Mouse (Mus musculus): Measurements from ENCODE around the gene Satb2.

Gene Satb2

DNA sequence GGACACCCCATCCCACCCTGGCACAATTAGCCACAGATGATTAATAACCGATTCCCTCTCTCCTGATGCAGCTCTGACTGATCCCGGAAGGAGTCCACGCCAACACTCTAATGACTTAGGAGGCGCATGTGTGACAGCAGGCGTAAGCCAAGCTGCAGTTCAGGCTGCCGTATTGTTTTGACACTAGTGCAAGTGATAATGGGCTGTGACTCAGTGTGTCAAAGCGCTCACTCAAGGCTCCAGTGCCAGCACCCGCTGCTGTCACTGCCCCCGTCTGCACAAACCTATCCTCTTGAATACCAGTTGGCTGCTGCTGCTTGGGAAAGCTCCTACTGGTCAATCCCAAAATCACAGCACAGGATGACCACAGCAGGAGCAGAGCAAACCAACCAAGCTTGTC lies 49.7 kb downstream of the Satb2 start:
- no peak for DNase-seq

DNA sequence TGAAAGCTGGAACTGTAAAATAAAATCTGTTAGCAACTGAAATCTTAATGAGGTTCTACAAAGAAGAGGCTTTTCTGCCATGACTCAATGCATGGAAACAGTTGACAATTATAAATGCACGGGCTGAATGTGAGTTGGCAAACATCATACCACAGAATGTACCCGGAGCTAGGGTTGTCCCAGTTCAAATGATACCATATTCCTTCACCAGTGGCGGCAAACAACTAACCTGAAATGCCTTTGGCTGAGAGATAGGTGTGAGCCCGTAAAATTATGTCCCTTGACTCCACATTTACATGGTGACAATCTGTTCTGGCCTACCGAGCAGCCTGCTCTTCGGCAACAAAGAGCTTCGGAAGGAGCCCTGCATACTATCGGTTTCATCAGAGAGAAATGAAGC lies 58.0 kb downstream of the Satb2 start:
- no peak for DNase-seq

DNA sequence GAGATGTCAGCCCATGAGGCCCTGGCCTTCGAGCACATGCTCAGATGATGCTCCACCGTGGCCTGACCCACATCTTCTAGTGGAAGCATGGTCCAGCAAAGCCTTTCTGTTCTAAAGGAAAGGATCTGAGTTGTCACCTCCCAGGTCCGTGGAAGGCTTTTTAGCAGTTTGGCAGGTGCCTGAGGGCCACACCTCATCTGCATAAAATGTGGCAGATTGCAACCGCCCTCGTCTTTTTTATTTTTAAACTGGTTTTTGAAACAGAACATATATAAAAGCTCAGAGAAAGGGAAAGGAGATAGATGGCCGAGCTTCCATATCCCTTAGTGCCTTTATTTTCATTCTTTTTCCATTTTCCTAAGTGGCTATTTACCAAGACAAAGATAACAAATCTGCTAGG lies 64.2 kb downstream of the Satb2 start:
- no peak for DNase-seq

- DNase-seq: no peak
These were observed 77.7 kb downstream of the Satb2 start for GRCm38 (mm10) chr1:56900706-56901287.

- no peak for DNase-seq
These were observed 78.3 kb downstream of the Satb2 start for GRCm38 (mm10) chr1:56900187-56900586.

GRCm38 (mm10) chr1:56898606-56899396 lies 79.6 kb downstream of the Satb2 start:
- DNase-seq: peak; percentile 22

DNA sequence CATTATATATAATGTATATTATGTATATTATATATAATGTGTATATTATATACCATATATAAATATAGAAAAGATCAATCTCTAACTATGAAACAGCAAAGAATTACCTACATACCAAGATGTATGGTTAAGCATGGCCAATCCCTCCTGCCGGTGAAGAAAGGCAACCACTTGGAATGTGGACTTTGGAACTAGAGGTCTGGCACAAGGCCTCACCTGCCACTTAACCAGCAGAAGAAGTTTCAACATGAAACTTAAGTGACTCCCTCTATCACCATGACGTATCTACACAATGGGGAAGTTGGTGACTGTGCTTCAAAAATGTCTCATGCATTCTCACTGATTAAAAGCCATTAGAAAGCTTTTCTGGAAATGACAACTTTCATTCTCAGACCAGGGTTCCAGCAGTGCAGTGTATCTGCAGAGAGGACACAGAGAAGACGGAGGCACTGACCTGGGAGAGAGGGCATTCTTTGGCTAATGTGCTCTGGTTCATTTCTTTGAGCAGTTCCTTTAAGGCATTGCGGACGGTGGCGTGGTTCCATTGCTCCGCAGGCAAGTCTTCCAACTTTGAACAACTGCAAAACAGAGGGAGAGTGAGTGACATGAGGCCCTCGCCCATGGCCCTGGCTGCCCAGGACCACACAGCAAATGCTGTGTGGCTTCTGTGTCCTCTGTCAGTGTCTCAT lies 80.8 kb downstream of the Satb2 start:
- peak; percentile 34 for DNase-seq

DNA sequence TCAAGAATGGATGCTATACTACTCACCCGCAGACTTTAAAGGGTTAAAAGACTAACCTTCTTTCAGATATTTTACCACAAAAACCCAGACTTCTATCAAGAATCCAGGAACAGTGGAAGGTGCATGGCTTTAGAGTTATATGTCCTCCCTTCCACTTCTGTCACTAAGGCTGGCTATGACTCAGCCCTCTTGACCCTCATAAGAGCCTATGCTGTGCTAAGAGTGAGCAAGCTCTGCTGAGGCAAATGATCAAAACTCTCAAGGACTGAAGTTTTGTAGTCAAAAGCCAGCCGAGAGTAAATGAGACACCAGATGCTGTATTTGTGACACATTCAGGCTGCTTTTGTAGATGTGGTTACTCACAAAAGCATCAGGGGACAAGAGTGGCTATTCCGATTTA lies 81.8 kb downstream of the Satb2 start:
- DNase-seq: no peak

GRCm38 (mm10) chr1:56892766-56893165 lies 85.7 kb downstream of the Satb2 start:
- no peak for DNase-seq

DNA sequence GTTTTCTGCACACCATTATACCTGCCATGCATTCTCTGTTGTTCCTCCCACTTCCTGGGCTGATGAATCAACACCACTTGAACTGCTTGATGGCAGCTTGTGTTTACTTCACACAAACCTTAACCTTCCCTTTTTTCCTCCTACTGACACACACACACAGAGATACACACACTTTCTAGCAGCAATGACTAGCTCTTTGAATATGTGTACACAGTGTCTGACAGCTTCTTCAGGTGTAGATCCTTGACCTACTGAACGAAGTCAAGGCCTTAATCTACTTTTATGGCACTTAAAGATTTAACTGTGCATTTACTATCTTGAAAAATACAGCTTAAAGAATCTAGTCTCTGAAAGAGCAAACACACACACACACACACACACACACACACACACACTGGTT lies 89.5 kb downstream of the Satb2 start:
- DNase-seq: no peak

- DNase-seq: no peak
These were observed 90.9 kb downstream of the Satb2 start for GRCm38 (mm10) chr1:56887524-56887923.

DNA sequence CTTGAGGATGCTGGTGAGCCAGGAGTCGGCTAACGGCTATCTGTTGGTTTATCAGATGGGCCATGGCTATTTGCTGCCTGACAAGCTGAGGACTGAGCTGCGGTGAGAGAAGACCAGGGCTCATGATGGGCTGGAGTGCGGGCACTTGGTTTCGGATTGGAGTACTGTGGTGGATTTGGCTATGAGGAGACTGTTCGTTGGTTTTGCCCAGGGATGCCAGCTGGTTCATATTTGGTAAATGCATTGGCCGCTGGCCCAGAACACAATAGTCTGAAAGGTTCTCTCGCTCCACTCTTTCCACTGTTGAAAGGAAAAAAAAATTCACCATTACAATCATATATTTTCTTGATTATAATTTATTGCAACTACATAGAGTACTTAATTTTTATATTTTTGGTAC lies 107.0 kb downstream of the Satb2 start:
- no peak for DNase-seq

- DNase-seq: no peak
These were observed 113.2 kb downstream of the Satb2 start for GRCm38 (mm10) chr1:56865246-56865645.

GRCm38 (mm10) chr1:56862799-56863198 lies 115.7 kb downstream of the Satb2 start:
- no peak for DNase-seq

DNA sequence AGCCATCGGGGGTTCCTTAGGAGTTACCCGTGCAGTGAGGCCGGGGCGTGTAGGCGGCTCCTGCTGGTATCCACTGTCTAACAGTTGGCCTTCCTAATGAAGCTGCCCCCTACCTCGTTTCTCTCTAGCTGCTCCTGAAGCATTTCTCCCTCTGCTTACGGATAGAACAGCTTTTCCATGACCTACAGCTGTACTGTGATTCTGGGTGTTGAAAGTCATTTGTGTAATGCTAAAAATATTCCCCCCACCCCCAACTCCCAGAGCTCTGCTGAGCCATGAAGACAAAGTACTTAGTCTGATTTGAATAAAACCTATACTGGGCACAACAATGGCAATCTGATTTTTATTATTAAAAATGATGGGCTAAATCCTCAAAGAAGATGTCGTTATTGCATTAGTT lies 121.2 kb downstream of the Satb2 start:
- no peak for DNase-seq

DNA sequence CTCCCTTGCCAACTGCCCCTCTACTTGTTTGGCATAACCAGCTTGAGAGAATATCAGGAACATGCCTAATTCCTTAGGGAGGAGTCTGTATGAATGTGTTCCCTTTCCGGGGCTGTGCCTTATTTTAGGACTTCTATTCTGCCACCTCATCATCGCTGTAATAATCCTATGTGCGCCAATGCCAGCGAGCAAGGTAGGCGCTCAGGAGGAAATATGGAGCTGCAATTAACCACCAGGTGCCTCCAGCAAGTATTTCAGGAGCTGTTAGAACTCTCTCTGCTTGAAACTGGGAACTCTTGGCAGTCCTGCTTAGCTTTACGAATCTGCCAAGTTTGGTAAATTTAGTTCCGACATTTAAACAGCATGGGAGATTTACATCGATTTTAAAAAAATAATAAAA lies 128.0 kb downstream of the Satb2 start:
- no peak for DNase-seq

- no peak for DNase-seq
These were observed 132.1 kb downstream of the Satb2 start for GRCm38 (mm10) chr1:56846358-56846757.

DNA sequence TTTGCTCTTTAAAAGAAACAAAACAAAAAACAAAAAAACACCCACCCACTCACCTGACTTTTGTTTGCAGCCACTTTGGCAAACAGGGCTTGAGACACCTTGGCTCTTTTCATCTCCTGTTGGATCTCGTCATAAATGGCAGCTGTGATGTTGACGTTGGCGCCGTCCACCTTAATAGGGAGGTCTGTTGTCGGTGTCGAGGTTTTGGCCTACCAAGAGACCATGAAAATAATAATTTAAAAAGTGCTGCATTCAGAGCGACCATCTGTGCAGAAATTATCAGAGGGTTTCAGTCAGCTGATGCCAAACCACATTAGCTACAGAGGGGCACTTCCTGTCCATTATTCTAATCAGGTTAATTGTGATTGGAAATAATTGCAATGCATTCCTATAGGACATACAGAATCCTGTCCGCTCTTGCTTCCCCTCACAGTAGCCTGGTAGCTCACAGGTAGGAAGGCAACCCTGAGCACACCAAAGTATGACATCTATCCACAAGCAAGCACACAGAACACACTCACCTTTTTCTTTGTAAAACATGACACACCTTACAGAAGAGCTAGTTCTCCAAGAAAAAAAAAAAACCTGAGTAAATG lies 132.8 kb downstream of the Satb2 start:
- DNase-seq: no peak

- no peak for DNase-seq
These were observed 133.7 kb downstream of the Satb2 start for GRCm38 (mm10) chr1:56844551-56845330.

DNA sequence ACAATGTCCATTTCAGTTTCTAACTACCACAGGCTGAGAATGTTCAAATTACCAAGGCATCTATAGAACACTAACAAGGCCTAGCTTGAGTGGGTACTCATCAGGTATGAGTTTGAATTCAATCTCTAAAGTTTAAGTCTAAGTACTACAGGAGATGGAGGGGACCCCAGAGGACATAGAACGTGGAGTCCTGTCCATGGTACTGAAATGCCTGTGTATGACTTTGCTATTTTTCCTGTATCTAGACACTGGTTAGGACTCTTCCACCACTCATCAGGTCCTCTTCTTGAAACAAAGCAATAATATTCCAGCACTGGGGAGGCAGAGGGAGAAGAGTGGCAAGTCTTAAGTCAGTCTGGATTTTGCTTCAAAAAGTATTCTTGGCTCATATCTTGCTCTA lies 139.5 kb downstream of the Satb2 start:
- DNase-seq: peak; percentile 11

GRCm38 (mm10) chr1:56833984-56834900 lies 144.2 kb downstream of the Satb2 start:
- no peak for DNase-seq

GRCm38 (mm10) chr1:56833307-56833706 lies 145.1 kb downstream of the Satb2 start:
- peak; percentile 27 for DNase-seq

Measured in kidney, postnatal 10 days (tissue).